Mouse (Mus musculus): ENCODE results near the gene Tmem254c. TPM values are rescaled to one million over a fixed set of nuclear protein-coding genes. Genes with fewer than 3 reads are reported as not detected.
"Not testable (repeated sequence)": the region's sequence is repeated elsewhere in the genome, so short reads cannot be mapped to it uniquely, and the experiment has no call there.

Tmem254c gene
- polyA plus RNA-seq (2014; fragmentation: Nextera tagmentation; extraction: Ambion mirVana), result 41.4 and 41.7 TPM in 2 replicates

GRCm38 (mm10) chr14:26067325-26067633 lies at the start of gene Tmem254c:
Gene Tmem254c, minus strand, starts transcription at chr14:26067355.
- ATAC-seq (ENCODE audit: low FRiP score, low TSS enrichment), result peak; percentile 90
- no CpG with 5 or more reads among the region's 10 CpGs for WGBS
- H3K27ac ChIP-seq (ENCODE audit: low read depth, low read length); H3K4me1 ChIP-seq (ENCODE audit: control insufficient read depth, insufficient read depth, low read length); H3K9ac ChIP-seq (ENCODE audit: low read depth, low read length); H3K4me3 ChIP-seq (ENCODE audit: low read length); H3K27me3 ChIP-seq (ENCODE audit: control insufficient read depth, insufficient read depth, low read length); H3K4me2 ChIP-seq (replicated peaks; ENCODE audit: low read depth, low read length); H3K9me3 ChIP-seq (ENCODE audit: control insufficient read depth, low read length); H3K36me3 ChIP-seq (ENCODE audit: control insufficient read depth, insufficient read depth, low read length): not testable (repeated sequence)

GRCm38 (mm10) chr14:26097622-26098021 lies 30.5 kb upstream of the Tmem254c start:
- no CpG with 5 or more reads among the region's 3 CpGs for WGBS
- not testable (repeated sequence) for ATAC-seq (ENCODE audit: low FRiP score, low TSS enrichment); H3K9me3 ChIP-seq (ENCODE audit: control insufficient read depth, low read length); H3K36me3 ChIP-seq (ENCODE audit: control insufficient read depth, insufficient read depth, low read length); H3K27ac ChIP-seq (ENCODE audit: low read depth, low read length); H3K9ac ChIP-seq (ENCODE audit: low read depth, low read length); H3K4me1 ChIP-seq (ENCODE audit: control insufficient read depth, insufficient read depth, low read length); H3K4me3 ChIP-seq (ENCODE audit: low read length); H3K4me2 ChIP-seq (replicated peaks; ENCODE audit: low read depth, low read length); H3K27me3 ChIP-seq (ENCODE audit: control insufficient read depth, insufficient read depth, low read length)

GRCm38 (mm10) chr14:26081997-26082396 lies 14.8 kb upstream of the Tmem254c start, which contains the start of gene Cphx3:
Gene Cphx3, plus strand, starts transcription at chr14:26082297.
- not testable (repeated sequence) for H3K36me3 ChIP-seq (ENCODE audit: control insufficient read depth, insufficient read depth, low read length); H3K9ac ChIP-seq (ENCODE audit: low read depth, low read length); H3K27ac ChIP-seq (ENCODE audit: low read depth, low read length); H3K27me3 ChIP-seq (ENCODE audit: control insufficient read depth, insufficient read depth, low read length); H3K4me3 ChIP-seq (ENCODE audit: low read length); ATAC-seq (ENCODE audit: low FRiP score, low TSS enrichment); H3K4me2 ChIP-seq (replicated peaks; ENCODE audit: low read depth, low read length); H3K4me1 ChIP-seq (ENCODE audit: control insufficient read depth, insufficient read depth, low read length); H3K9me3 ChIP-seq (ENCODE audit: control insufficient read depth, low read length)
- no CpG with 5 or more reads among the region's 1 CpGs for WGBS

- WGBS, result no CpG with 5 or more reads among the region's 6 CpGs
- not testable (repeated sequence) for H3K4me3 ChIP-seq (ENCODE audit: low read length); H3K4me1 ChIP-seq (ENCODE audit: control insufficient read depth, insufficient read depth, low read length); H3K9me3 ChIP-seq (ENCODE audit: control insufficient read depth, low read length); H3K36me3 ChIP-seq (ENCODE audit: control insufficient read depth, insufficient read depth, low read length); H3K4me2 ChIP-seq (replicated peaks; ENCODE audit: low read depth, low read length); H3K9ac ChIP-seq (ENCODE audit: low read depth, low read length); H3K27ac ChIP-seq (ENCODE audit: low read depth, low read length); H3K27me3 ChIP-seq (ENCODE audit: control insufficient read depth, insufficient read depth, low read length); ATAC-seq (ENCODE audit: low FRiP score, low TSS enrichment)
Observed at GRCm38 (mm10) chr14:26081216-26081615, 14.1 kb upstream of the Tmem254c start, which contains the start of gene Cphx2. Gene Cphx2, plus strand, starts transcription at chr14:26081516.

- not testable (repeated sequence) for H3K4me2 ChIP-seq (replicated peaks; ENCODE audit: low read depth, low read length); ATAC-seq (ENCODE audit: low FRiP score, low TSS enrichment)
- WGBS, result no CpG with 5 or more reads among the region's 5 CpGs
Observed at GRCm38 (mm10) chr14:26076620-26077390, 9.7 kb upstream of the Tmem254c start.

GRCm38 (mm10) chr14:26066574-26067324 lies 406 bp downstream of the Tmem254c start:
- not testable (repeated sequence) for H3K9ac ChIP-seq (ENCODE audit: low read depth, low read length); H3K36me3 ChIP-seq (ENCODE audit: control insufficient read depth, insufficient read depth, low read length); H3K27me3 ChIP-seq (ENCODE audit: control insufficient read depth, insufficient read depth, low read length); H3K27ac ChIP-seq (ENCODE audit: low read depth, low read length); H3K4me1 ChIP-seq (ENCODE audit: control insufficient read depth, insufficient read depth, low read length); H3K4me3 ChIP-seq (ENCODE audit: low read length); H3K9me3 ChIP-seq (ENCODE audit: control insufficient read depth, low read length); H3K4me2 ChIP-seq (replicated peaks; ENCODE audit: low read depth, low read length)
- peak; percentile 92 for ATAC-seq (ENCODE audit: low FRiP score, low TSS enrichment)
- WGBS, result no CpG with 5 or more reads among the region's 44 CpGs

More at GRCm38 (mm10) chr14:26076620-26077390, 9.7 kb upstream of the Tmem254c start:
- not testable (repeated sequence) for H3K4me1 ChIP-seq (ENCODE audit: control insufficient read depth, insufficient read depth, low read length); H3K9ac ChIP-seq (ENCODE audit: low read depth, low read length); H3K27me3 ChIP-seq (ENCODE audit: control insufficient read depth, insufficient read depth, low read length); H3K27ac ChIP-seq (ENCODE audit: low read depth, low read length); H3K4me3 ChIP-seq (ENCODE audit: low read length); H3K36me3 ChIP-seq (ENCODE audit: control insufficient read depth, insufficient read depth, low read length); H3K9me3 ChIP-seq (ENCODE audit: control insufficient read depth, low read length)

GRCm38 (mm10) chr14:26059362-26059761 lies 7.8 kb downstream of the Tmem254c start:
- not testable (repeated sequence) for H3K9ac ChIP-seq (ENCODE audit: low read depth, low read length); H3K27ac ChIP-seq (ENCODE audit: low read depth, low read length); H3K9me3 ChIP-seq (ENCODE audit: control insufficient read depth, low read length); H3K27me3 ChIP-seq (ENCODE audit: control insufficient read depth, insufficient read depth, low read length); H3K4me3 ChIP-seq (ENCODE audit: low read length); H3K4me1 ChIP-seq (ENCODE audit: control insufficient read depth, insufficient read depth, low read length); H3K36me3 ChIP-seq (ENCODE audit: control insufficient read depth, insufficient read depth, low read length); ATAC-seq (ENCODE audit: low FRiP score, low TSS enrichment); H3K4me2 ChIP-seq (replicated peaks; ENCODE audit: low read depth, low read length)
- WGBS, result no CpG with 5 or more reads among the region's 6 CpGs

GRCm38 (mm10) chr14:26058184-26058583 lies 9.0 kb downstream of the Tmem254c start:
- not testable (repeated sequence) for H3K9me3 ChIP-seq (ENCODE audit: control insufficient read depth, low read length); H3K36me3 ChIP-seq (ENCODE audit: control insufficient read depth, insufficient read depth, low read length); ATAC-seq (ENCODE audit: low FRiP score, low TSS enrichment); H3K27me3 ChIP-seq (ENCODE audit: control insufficient read depth, insufficient read depth, low read length); H3K9ac ChIP-seq (ENCODE audit: low read depth, low read length); H3K4me2 ChIP-seq (replicated peaks; ENCODE audit: low read depth, low read length); H3K4me1 ChIP-seq (ENCODE audit: control insufficient read depth, insufficient read depth, low read length); H3K27ac ChIP-seq (ENCODE audit: low read depth, low read length); H3K4me3 ChIP-seq (ENCODE audit: low read length)
- WGBS, result no CpG with 5 or more reads among the region's 3 CpGs

GRCm38 (mm10) chr14:26048767-26049166 lies 18.4 kb downstream of the Tmem254c start:
- not testable (repeated sequence) for H3K4me1 ChIP-seq (ENCODE audit: control insufficient read depth, insufficient read depth, low read length); ATAC-seq (ENCODE audit: low FRiP score, low TSS enrichment); H3K4me2 ChIP-seq (replicated peaks; ENCODE audit: low read depth, low read length); H3K27me3 ChIP-seq (ENCODE audit: control insufficient read depth, insufficient read depth, low read length); H3K9ac ChIP-seq (ENCODE audit: low read depth, low read length); H3K9me3 ChIP-seq (ENCODE audit: control insufficient read depth, low read length); H3K27ac ChIP-seq (ENCODE audit: low read depth, low read length); H3K4me3 ChIP-seq (ENCODE audit: low read length); H3K36me3 ChIP-seq (ENCODE audit: control insufficient read depth, insufficient read depth, low read length)
- WGBS, result no CpG with 5 or more reads among the region's 9 CpGs

Data from kidney, embryonic 14.5 days (tissue).